Mouse (Mus musculus) forelimb bud, embryonic 11.5 days (tissue): ENCODE data around the gene L2hgdh.

ENCODE experiments used
- DNase-seq: peaks from one replicate; pipeline ENCODE4 v3.0.0-alpha.2; 2012; ENCODE audit warnings: low read depth, low spot score

L2hgdh gene

GRCm38 (mm10) chr12:69730306-69730705 lies 5.6 kb upstream of the L2hgdh start:
- no peak for DNase-seq

GRCm38 (mm10) chr12:69729246-69729645 lies 4.6 kb upstream of the L2hgdh start:
- DNase-seq = no peak

- DNase-seq = no peak
These were observed 509 bp downstream of the L2hgdh start for GRCm38 (mm10) chr12:69724018-69724710.

- DNase-seq = no peak
These were observed 1.3 kb downstream of the L2hgdh start for GRCm38 (mm10) chr12:69723376-69723775.

GRCm38 (mm10) chr12:69722857-69723256 lies 1.8 kb downstream of the L2hgdh start:
- no peak for DNase-seq

GRCm38 (mm10) chr12:69713628-69714027 lies 11.0 kb downstream of the L2hgdh start:
- DNase-seq = no peak

- DNase-seq = no peak
These were observed 19.7 kb downstream of the L2hgdh start for GRCm38 (mm10) chr12:69704799-69705458.

- DNase-seq = no peak
These were observed 26.3 kb downstream of the L2hgdh start for GRCm38 (mm10) chr12:69698352-69698751.

- peak; percentile 28 for DNase-seq
These were observed 27.9 kb downstream of the L2hgdh start for GRCm38 (mm10) chr12:69696746-69697145.

- DNase-seq = no peak
These were observed 31.2 kb downstream of the L2hgdh start for GRCm38 (mm10) chr12:69693471-69693870.

- DNase-seq = no peak
These were observed 34.0 kb downstream of the L2hgdh start for GRCm38 (mm10) chr12:69690714-69691113.

GRCm38 (mm10) chr12:69689094-69689493 lies 35.6 kb downstream of the L2hgdh start:
- DNase-seq = no peak

- DNase-seq = no peak
These were observed 36.3 kb downstream of the L2hgdh start for GRCm38 (mm10) chr12:69688368-69688767.

- DNase-seq = no peak
These were observed 41.1 kb downstream of the L2hgdh start for GRCm38 (mm10) chr12:69683537-69683936.

GRCm38 (mm10) chr12:69682788-69683419 lies 41.8 kb downstream of the L2hgdh start:
- no peak for DNase-seq

GRCm38 (mm10) chr12:69682065-69682787 lies 42.4 kb downstream of the L2hgdh start:
- DNase-seq = peak; percentile 64

- DNase-seq = peak; percentile 17
These were observed 43.1 kb downstream of the L2hgdh start, which contains the start of gene Sos2 for GRCm38 (mm10) chr12:69681566-69682061. Gene Sos2, minus strand, starts transcription at chr12:69681852.

- peak; percentile 57 for DNase-seq
These were observed 43.8 kb downstream of the L2hgdh start for GRCm38 (mm10) chr12:69680635-69681565.

- no peak for DNase-seq
These were observed 48.5 kb downstream of the L2hgdh start for GRCm38 (mm10) chr12:69676157-69676556.
